Mouse (Mus musculus) C2C12 (cell line): Measurements from ENCODE around the gene Mospd3.

ENCODE experiments used
- CTCF ChIP-seq: IDR thresholded peaks from one replicate; pipeline ENCODE4 v1.5.1; 2011; ENCODE audit not compliant: control insufficient read depth, insufficient read depth, insufficient read length
- MYOG ChIP-seq: IDR thresholded peaks from one replicate; pipeline ENCODE4 v1.6.1; 2011; ENCODE audit not compliant: control insufficient read depth, insufficient read length; ENCODE audit errors: extremely low read depth

DNA sequence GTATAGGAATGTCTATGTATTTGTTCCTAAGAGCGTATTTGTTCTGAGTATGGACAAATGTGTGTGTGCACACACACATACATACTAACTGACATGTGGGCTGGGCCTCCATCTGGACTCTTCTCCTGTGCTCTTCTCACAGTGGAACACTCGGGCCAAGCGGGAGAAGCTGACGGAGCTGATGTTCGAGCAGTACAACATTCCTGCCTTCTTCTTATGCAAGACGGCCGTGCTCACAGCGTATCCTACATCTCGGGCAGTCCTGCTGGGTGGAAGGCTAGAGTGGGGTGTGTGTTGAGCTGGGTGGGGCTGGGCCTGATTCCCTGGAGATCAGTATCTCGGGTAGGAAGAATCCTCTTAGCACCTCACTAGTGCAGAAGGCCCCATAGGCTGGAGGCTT is 37.9 kb downstream of the Mospd3 start:
- no peak for TF ChIP-seq CTCF
- TF ChIP-seq MYOG: no peak
